ENCODE assay signal across 8 mouse cellular contexts in the genomic region with DNA sequence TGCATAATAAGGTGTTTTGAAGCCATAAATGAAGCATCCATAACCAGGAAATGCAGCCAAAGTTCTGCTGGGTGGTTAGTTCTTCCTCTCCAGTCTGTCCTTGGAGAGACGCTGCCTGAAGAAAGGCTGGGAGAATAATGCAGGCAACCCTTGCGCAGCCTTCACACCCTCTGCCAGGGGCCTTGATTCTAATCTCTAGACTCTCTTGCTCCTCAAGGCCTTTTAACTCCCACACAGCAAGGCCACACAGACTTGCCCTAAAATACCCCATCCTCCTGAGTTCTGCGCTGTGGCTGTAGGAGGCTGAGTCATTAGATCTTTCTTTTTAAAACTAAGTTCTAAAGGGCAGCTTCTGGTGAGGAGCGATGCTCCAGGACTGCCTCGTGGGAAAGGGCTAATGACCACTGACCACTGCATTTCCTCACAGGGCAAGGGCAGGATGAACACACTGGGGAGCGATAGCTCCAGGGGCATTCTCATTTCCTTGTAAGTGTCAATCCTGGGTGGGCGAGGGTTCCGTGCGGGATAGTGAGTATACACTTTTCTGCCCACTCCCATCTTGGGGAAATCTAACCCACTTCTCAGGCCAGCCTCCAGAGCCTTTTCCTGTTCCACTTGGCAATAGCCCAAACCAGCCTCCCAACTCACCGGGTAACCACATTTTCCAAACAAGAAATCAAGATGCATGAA. TPM values are rescaled to one million over a fixed set of nuclear protein-coding genes. Genes with fewer than 3 reads are reported as not detected.
DNase-seq lines count a peak whose midpoint lies in the region; ATAC-seq and TF ChIP-seq lines count a peak whose summit lies in the region.

No protein-coding gene starts in this region.

- H3K4me3 ChIP-seq in left cerebral cortex, adult 2 months, result no peak overlapping the region
- no peak overlapping the region for H3K4me3 ChIP-seq in bone marrow macrophage, adult 2 months (ENCODE audit: insufficient read depth, low read length)
- H3K4me3 ChIP-seq in intestine, embryonic 14.5 days (ENCODE audit: low read depth, low read length), result no peak overlapping the region
- no peak overlapping the region for H3K4me3 ChIP-seq in liver, embryonic 16.5 days (ENCODE audit: low read depth, low read length)

- no peaks in the 10 kb centered on the region for H3K36me3 ChIP-seq in intestine, embryonic 14.5 days (ENCODE audit: control insufficient read depth, insufficient read depth, low read length)
- no peaks in the 10 kb centered on the region for H3K36me3 ChIP-seq in liver, embryonic 16.5 days (ENCODE audit: control insufficient read depth, insufficient read depth)

- no peak for ATAC-seq in intestine, embryonic 14.5 days (replicated peaks; ENCODE audit: low FRiP score, low TSS enrichment, low read depth)
- no peak for ATAC-seq in liver, embryonic 16.5 days (ENCODE audit: low read depth)
- no peak for ATAC-seq in megakaryocyte progenitor cell, adult 5-6 weeks (replicated peaks; ENCODE audit: poor library complexity)

- DNase-seq in left cerebral cortex, adult 2 months (ENCODE audit: extremely low spot score in 1 of 2, low spot score in 2 of 2), result no peak
- no peak for DNase-seq in left cerebral cortex, adult 8-10 months (ENCODE audit: low spot score in 2 of 2)
- DNase-seq in intestine, embryonic 14.5 days (ENCODE audit: low spot score), result no peak
- DNase-seq in frontal cortex, postnatal 14 days (ENCODE audit: low spot score in 2 of 2), result no peak
- DNase-seq in embryo, embryonic 9.5 days (ENCODE audit: extremely low spot score), result no peak

- no peak for TF ChIP-seq CTCF in left cerebral cortex, adult 2 months (IDR thresholded peaks at IDR 0.05)
- no peak for TF ChIP-seq CTCF in bone marrow macrophage, adult 2 months (IDR thresholded peaks at IDR 0.05; ENCODE audit: low read depth, low read length)

- intact Hi-C loops in left cerebral cortex, adult 2 months (cut with DNase I), result no loop called here

- 67% methylated on average over 10 of the region's 10 CpGs for WGBS in intestine, embryonic 14.5 days
- 56% methylated on average over 10 of the region's 10 CpGs for WGBS in liver, embryonic 16.5 days (ENCODE audit: insufficient replicate concordance)

- H3K27ac ChIP-seq in left cerebral cortex, adult 2 months, result peak overlapping the region; percentile 59; the same call in 1 of the 2 replicates
- peak overlapping the region; percentile 94; the same call in 1 of the 2 replicates for H3K27ac ChIP-seq in bone marrow macrophage, adult 2 months (ENCODE audit: insufficient read depth, low read depth, low read length)
- peak overlapping the region; percentile 91; the same call in 1 of the 2 replicates for H3K27ac ChIP-seq in intestine, embryonic 14.5 days (ENCODE audit: low read depth)
- H3K27ac ChIP-seq in liver, embryonic 16.5 days (ENCODE audit: low read length), result peak overlapping the region; percentile 13; the same call in 1 of the 2 replicates

- TF ChIP-seq POLR2A in bone marrow macrophage, adult 2 months (IDR thresholded peaks at IDR 0.05; ENCODE audit: borderline replicate concordance, low read depth, low read length), result no peak

- no peak overlapping the region for H3K9ac ChIP-seq in intestine, embryonic 14.5 days (ENCODE audit: low read length)
- no peak overlapping the region for H3K9ac ChIP-seq in liver, embryonic 16.5 days (ENCODE audit: low read depth, low read length)

- no peaks in the 10 kb centered on the region for H3K9me3 ChIP-seq in intestine, embryonic 14.5 days (ENCODE audit: control insufficient read depth, low read length)
- H3K9me3 ChIP-seq in liver, embryonic 16.5 days (replicated peaks; ENCODE audit: control insufficient read depth, low read length), result no peaks in the 10 kb centered on the region

- H3K4me1 ChIP-seq in bone marrow macrophage, adult 2 months (ENCODE audit: control insufficient read depth, insufficient read depth, low read length), result peaks cover 28% of the 10 kb centered on the region
- peaks cover 32% of the 10 kb centered on the region for H3K4me1 ChIP-seq in intestine, embryonic 14.5 days (replicated peaks; ENCODE audit: control insufficient read depth, insufficient read depth, low read length)
- peaks cover 34% of the 10 kb centered on the region for H3K4me1 ChIP-seq in liver, embryonic 16.5 days (ENCODE audit: control insufficient read depth, low read depth, low read length)

- H3K4me2 ChIP-seq in intestine, embryonic 14.5 days (ENCODE audit: low read length), result no peak overlapping the region
- no peak overlapping the region for H3K4me2 ChIP-seq in liver, embryonic 16.5 days (ENCODE audit: low read depth, low read length)

- H3K27me3 ChIP-seq in intestine, embryonic 14.5 days (replicated peaks; ENCODE audit: control insufficient read depth, insufficient read depth, low read length), result no peaks in the 10 kb centered on the region
- no peaks in the 10 kb centered on the region for H3K27me3 ChIP-seq in liver, embryonic 16.5 days (ENCODE audit: control insufficient read depth, insufficient read depth, low read depth, low read length)

RNA-seq across cellular contexts. Expression of a gene that starts 7.6 kb away (rescaled TPM):
- 100 to 1,000 TPM; 126 to 131 TPM for total RNA-seq in left cerebral cortex, adult 2 months (2021)
- total RNA-seq in left cerebral cortex, adult 8-10 months (2022), result 100 to 1,000 TPM; 128 to 154 (median 142) TPM
- 365 TPM in 2 replicates for polyA plus RNA-seq in bone marrow macrophage, adult 2 months (2012; ENCODE audit: insufficient read depth, insufficient read length, missing spikeins)
- polyA plus RNA-seq in intestine, embryonic 14.5 days (2014; fragmentation: Nextera tagmentation; extraction: Ambion mirVana), result 276 and 279 TPM in 2 replicates
- 143 and 159 TPM in 2 replicates for polyA plus RNA-seq in liver, embryonic 16.5 days (2015; fragmentation: Nextera tagmentation; extraction: Ambion mirVana)
- 310 and 335 TPM in 2 replicates for total RNA-seq in megakaryocyte progenitor cell, adult 5-6 weeks (2015)
- total RNA-seq in megakaryocyte progenitor cell, adult 5-6 weeks (2017), result 303 and 393 TPM in 2 replicates

Comparison
In these comparisons a context has a peak if more than half of its experiments do, and no peak if none do; other contexts are left out.
1. H3K27ac ChIP-seq: peak in every context shown above with its lines; median percentile 94 in bone marrow macrophage, adult 2 months; 91 in intestine, embryonic 14.5 days; 59 in left cerebral cortex, adult 2 months; 13 in liver, embryonic 16.5 days.